Mouse (Mus musculus): ENCODE measurements around the gene C77080.
"Not testable (repeated sequence)": the region's sequence is repeated elsewhere in the genome, so short reads cannot be mapped to it uniquely, and the experiment has no call there.

Gene C77080

DNA sequence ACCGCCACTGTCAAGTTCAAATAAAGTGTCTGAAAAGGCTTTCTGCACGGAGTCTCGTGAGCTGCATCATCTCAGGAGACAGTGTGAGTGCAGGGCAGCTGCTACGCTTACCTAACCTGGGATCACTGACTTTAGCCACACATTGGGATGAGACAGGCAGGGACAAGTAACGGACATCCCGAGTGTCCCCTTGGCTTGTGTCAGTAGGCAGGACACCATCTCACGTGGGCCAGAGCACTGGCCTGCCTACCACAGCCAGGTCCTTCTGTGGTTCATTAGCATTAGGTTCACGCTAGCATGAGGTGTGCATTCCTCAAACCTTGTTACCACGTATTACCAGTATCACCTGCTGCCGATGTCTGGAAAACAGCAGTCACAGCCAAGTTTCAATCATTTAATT lies 42.0 kb downstream of the C77080 start:
- no peak for ATAC-seq (ENCODE audit: low TSS enrichment)

GRCm38 (mm10) chr4:129218569-129219175 lies 42.5 kb downstream of the C77080 start:
- no peak for ATAC-seq (ENCODE audit: low TSS enrichment)

GRCm38 (mm10) chr4:129212486-129212885 lies 48.7 kb downstream of the C77080 start:
- not testable (repeated sequence) for ATAC-seq (ENCODE audit: low TSS enrichment)

- ATAC-seq (ENCODE audit: low TSS enrichment): no peak
These were observed 49.7 kb downstream of the C77080 start for GRCm38 (mm10) chr4:129211461-129211860.

DNA sequence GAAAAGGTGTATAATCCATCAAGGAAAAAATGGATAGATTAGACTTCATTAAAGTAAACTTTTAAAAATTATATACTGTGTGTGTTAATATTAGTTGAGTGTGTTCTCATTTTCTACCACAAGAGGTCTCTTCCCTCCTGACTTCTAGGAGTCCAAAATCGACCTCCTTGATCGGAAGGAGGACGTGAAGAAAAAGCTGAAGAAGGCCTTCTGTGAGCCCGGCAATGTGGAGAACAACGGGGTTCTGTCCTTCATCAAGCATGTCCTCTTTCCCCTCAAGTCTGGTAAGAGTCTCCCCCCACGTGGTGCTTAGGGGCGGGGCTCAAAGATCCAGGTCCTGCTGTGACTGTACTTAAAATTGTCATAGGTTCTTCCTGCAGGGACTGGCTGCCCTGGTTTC lies 51.7 kb downstream of the C77080 start:
- no peak; the same call in 1 of the 2 replicates for ATAC-seq (ENCODE audit: low TSS enrichment)

GRCm38 (mm10) chr4:129206792-129207191 lies 54.4 kb downstream of the C77080 start:
- no peak for ATAC-seq (ENCODE audit: low TSS enrichment)

DNA sequence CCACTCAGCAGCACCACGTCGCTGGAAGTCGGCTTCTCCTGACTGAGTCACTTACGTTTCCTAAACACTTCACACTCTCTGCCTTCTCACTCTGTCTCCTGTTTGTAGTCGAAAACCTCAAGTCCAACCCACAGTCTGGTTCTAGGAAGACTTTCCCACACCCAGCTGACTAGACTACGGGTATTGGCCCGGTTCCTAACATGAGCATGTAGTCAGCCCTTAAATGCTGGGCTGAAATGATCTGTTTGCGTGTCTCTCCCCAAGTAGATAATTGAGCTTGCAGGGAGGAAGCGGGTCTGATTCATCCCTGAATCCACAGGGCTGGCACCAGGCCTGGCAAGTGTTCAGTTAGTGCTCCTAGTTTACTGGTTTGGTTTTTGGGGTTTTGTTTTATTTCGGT lies 56.5 kb downstream of the C77080 start:
- ATAC-seq (ENCODE audit: low TSS enrichment): peak; percentile 70; the same call in 1 of the 2 replicates

- no peak for ATAC-seq (ENCODE audit: low TSS enrichment)
These were observed 63.7 kb downstream of the C77080 start for GRCm38 (mm10) chr4:129197514-129197913.

GRCm38 (mm10) chr4:129194280-129194679 lies 66.9 kb downstream of the C77080 start:
- ATAC-seq (ENCODE audit: low TSS enrichment): no peak

- ATAC-seq (ENCODE audit: low TSS enrichment): no peak
These were observed 69.5 kb downstream of the C77080 start for GRCm38 (mm10) chr4:129191691-129192090.

DNA sequence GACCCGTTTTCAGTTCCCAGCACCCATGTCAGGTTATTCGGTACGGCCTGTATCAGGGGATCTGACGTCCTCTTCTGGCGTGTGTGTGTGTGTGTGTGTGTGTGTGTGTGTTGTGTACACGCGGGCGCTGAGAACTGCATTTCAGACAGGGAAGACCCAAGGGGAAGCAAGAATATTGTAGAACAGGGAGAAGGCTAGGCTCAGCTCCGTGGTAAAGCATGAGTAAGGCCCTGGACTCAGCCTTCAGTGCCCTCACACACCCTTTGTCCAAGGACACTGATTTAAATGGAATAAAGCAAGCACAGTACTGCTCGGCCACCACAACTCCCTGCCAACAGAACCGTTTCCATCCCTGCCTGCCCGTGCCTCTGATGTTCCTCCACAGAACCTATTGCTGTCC lies 70.7 kb downstream of the C77080 start:
- no peak for ATAC-seq (ENCODE audit: low TSS enrichment)

DNA sequence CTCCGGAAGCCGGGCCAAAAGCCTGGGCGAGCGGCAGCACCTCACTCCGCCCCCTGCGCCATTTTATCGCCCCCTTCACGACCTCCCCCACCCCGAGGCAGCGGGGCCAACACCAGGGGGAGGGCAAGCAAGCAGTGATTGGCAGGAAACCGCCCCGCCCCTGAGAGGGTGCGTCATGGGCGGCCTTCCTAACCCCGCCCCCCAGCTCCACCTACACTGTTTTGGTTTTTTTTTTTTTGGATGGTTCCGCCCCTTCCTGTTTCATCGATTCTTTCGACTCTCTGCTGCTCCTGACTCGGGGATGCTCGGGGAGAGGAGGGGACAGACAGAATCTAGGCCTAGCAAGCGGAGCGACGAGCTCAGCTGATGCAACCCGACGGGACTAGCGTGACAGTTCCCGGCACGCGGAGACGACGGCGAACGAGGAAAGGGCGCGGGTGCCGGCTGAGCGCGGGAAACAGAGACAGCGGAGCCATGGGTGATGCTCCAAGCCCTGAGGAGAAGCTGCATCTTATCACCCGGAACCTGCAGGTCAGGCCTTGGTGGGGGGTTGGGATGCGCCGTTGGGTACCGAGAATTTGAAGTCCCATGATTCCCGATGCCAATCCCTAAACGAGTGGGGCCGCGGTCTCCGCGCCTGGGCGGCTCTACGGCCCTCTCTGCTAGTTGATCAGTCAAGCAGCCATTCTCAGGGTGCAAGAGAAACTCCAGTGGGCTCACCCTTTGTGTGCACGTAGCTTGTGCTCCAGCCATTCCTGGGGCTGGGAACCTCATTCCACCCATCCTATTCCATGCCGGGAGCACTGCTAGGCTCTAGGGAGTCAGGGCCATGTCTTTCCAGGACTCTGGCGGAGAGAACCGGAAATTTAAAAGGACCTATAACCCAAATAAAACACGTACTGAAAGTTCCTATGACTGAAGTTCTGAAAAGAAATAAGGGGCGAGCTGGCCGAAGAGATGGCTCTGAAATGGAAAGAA lies 71.4 kb downstream of the C77080 start, which contains the start of the genes S100pbp and Yars:
Gene S100pbp (minus strand): TSS at position 186 of the 978 bp plus-strand sequence.
Gene Yars (plus strand): TSS at position 219 of the 978 bp plus-strand sequence.
- ATAC-seq (ENCODE audit: low TSS enrichment): peak; percentile 92

DNA sequence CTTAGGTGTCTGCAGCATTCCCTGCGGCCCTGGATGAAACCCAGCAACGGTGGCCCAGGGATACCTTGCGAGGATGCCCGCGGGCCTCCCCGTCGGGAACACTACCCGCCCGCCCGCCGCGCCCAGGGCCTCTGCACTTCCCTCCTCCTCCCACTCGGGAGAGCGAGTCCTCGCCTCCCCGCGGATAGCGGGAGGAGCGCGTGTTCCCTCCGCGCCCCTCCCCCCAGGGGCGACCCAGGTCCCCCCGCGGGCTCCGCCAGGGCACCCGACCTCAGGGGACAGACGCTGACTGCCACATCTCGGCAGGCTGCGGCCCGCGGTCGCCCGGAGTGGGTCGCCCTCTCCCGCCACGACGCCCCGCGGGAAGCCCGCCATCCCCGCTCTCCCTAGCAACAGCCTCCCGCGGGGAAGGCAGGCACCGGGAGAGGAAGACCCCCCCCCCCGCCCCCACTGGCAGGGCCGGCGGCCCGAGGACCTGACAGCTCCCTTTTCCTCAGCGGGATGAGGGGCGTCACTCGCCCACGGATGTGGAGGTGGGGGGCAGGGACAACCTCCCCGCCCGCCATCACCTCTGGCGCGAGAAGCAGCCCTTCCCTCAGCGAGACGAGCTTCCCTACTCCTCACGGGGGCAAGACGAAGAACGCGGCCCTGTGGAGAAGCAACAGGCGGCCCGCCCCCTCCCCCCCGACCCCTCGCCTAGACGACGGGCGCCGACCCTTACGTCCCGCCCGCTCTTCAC lies 72.2 kb downstream of the C77080 start:
- ATAC-seq (ENCODE audit: low TSS enrichment): peak; percentile 26; the same call in 1 of the 2 replicates

- ATAC-seq (ENCODE audit: low TSS enrichment): no peak
These were observed 73.1 kb downstream of the C77080 start for GRCm38 (mm10) chr4:129188041-129188659.

GRCm38 (mm10) chr4:129179560-129179959 lies 81.6 kb downstream of the C77080 start:
- no peak for ATAC-seq (ENCODE audit: low TSS enrichment)

GRCm38 (mm10) chr4:129172529-129172928 lies 88.7 kb downstream of the C77080 start:
- no peak for ATAC-seq (ENCODE audit: low TSS enrichment)
